Mouse (Mus musculus): ENCODE data around the gene Dmp1. TPM values are rescaled to one million over a fixed set of nuclear protein-coding genes. Genes with fewer than 3 reads are reported as not detected.

The Dmp1 gene
- polyA plus RNA-seq, 1 experiment from 2014 or later, result 0.77 TPM

GRCm38 (mm10) chr5:104187281-104187680, 15.1 kb upstream of the Dmp1 start:
- Histone ChIP-seq H3K27ac (ENCODE audit: low read depth, low read length) (no peak overlapping the region), H3K27me3 (ENCODE audit: control insufficient read depth, insufficient read depth, low read length) (no peaks in the 10 kb centered on the region), H3K9me3 (ENCODE audit: control insufficient read depth, low read length) (no peaks in the 10 kb centered on the region), H3K36me3 (ENCODE audit: control insufficient read depth, insufficient read depth, low read length) (no peaks in the 10 kb centered on the region), H3K4me3 (ENCODE audit: low read depth, low read length) (no peak overlapping the region), H3K9ac (ENCODE audit: low read length) (no peak overlapping the region), H3K4me1 (ENCODE audit: control insufficient read depth, insufficient read depth, low read length) (no peaks in the 10 kb centered on the region), H3K4me2 (ENCODE audit: low read depth) (no peak overlapping the region)
- DNase-seq (ENCODE audit: low spot score) (no peak), ATAC-seq (ENCODE audit: insufficient read depth, low FRiP score, low TSS enrichment) (no peak)
- 79% methylated on average over 3 of the region's 3 CpGs for WGBS

GRCm38 (mm10) chr5:104195086-104195485, 7.3 kb upstream of the Dmp1 start:
- Histone ChIP-seq H3K4me1 (ENCODE audit: control insufficient read depth, insufficient read depth, low read length) (no peaks in the 10 kb centered on the region), H3K9ac (ENCODE audit: low read length) (no peak overlapping the region), H3K27me3 (ENCODE audit: control insufficient read depth, insufficient read depth, low read length) (no peaks in the 10 kb centered on the region), H3K4me3 (ENCODE audit: low read depth, low read length) (no peak overlapping the region), H3K9me3 (ENCODE audit: control insufficient read depth, low read length) (no peaks in the 10 kb centered on the region), H3K27ac (ENCODE audit: low read depth, low read length) (no peak overlapping the region), H3K36me3 (ENCODE audit: control insufficient read depth, insufficient read depth, low read length) (no peaks in the 10 kb centered on the region), H3K4me2 (ENCODE audit: low read depth) (no peak overlapping the region)
- ATAC-seq (ENCODE audit: insufficient read depth, low FRiP score, low TSS enrichment), result no peak
- 100% methylated on average over 1 of the region's 1 CpGs for WGBS
- no peak for DNase-seq (ENCODE audit: low spot score)

- Histone ChIP-seq H3K9me3 (ENCODE audit: control insufficient read depth, low read length) (no peaks in the 10 kb centered on the region), H3K27me3 (ENCODE audit: control insufficient read depth, insufficient read depth, low read length) (no peaks in the 10 kb centered on the region), H3K4me3 (ENCODE audit: low read depth, low read length) (no peak overlapping the region), H3K27ac (ENCODE audit: low read depth, low read length) (no peak overlapping the region), H3K4me1 (ENCODE audit: control insufficient read depth, insufficient read depth, low read length) (no peaks in the 10 kb centered on the region), H3K36me3 (ENCODE audit: control insufficient read depth, insufficient read depth, low read length) (no peaks in the 10 kb centered on the region), H3K4me2 (ENCODE audit: low read depth) (no peak overlapping the region), H3K9ac (ENCODE audit: low read length) (no peak overlapping the region)
- WGBS, result 93% methylated on average over 12 of the region's 12 CpGs
- DNase-seq (ENCODE audit: low spot score), result no peak
- no peak for ATAC-seq (ENCODE audit: insufficient read depth, low FRiP score, low TSS enrichment)
These were observed 1.1 kb upstream of the Dmp1 start for GRCm38 (mm10) chr5:104201153-104201950.

GRCm38 (mm10) chr5:104212531-104212930, 10.1 kb downstream of the Dmp1 start:
- 76% methylated on average over 11 of the region's 11 CpGs for WGBS
- ATAC-seq (ENCODE audit: insufficient read depth, low FRiP score, low TSS enrichment) (no peak), DNase-seq (ENCODE audit: low spot score) (no peak)
- Histone ChIP-seq H3K4me1 (ENCODE audit: control insufficient read depth, insufficient read depth, low read length) (no peaks in the 10 kb centered on the region), H3K36me3 (ENCODE audit: control insufficient read depth, insufficient read depth, low read length) (no peaks in the 10 kb centered on the region), H3K27me3 (ENCODE audit: control insufficient read depth, insufficient read depth, low read length) (no peaks in the 10 kb centered on the region), H3K4me2 (ENCODE audit: low read depth) (no peak overlapping the region), H3K4me3 (ENCODE audit: low read depth, low read length) (no peak overlapping the region), H3K9me3 (ENCODE audit: control insufficient read depth, low read length) (no peaks in the 10 kb centered on the region), H3K27ac (ENCODE audit: low read depth, low read length) (no peak overlapping the region), H3K9ac (ENCODE audit: low read length) (no peak overlapping the region)

- WGBS, result 34% methylated on average over 5 of the region's 5 CpGs
- DNase-seq (ENCODE audit: low spot score) (peak; percentile 25), ATAC-seq (ENCODE audit: insufficient read depth, low FRiP score, low TSS enrichment) (peak; percentile 65)
- H3K9ac ChIP-seq (ENCODE audit: low read length), result no peak overlapping the region
- no peak overlapping the region for H3K4me3 ChIP-seq (ENCODE audit: low read depth, low read length)
- H3K27me3 ChIP-seq (ENCODE audit: control insufficient read depth, insufficient read depth, low read length), result no peaks in the 10 kb centered on the region
- no peak overlapping the region for H3K4me2 ChIP-seq (ENCODE audit: low read depth)
- no peaks in the 10 kb centered on the region for H3K36me3 ChIP-seq (ENCODE audit: control insufficient read depth, insufficient read depth, low read length)
- no peaks in the 10 kb centered on the region for H3K4me1 ChIP-seq (ENCODE audit: control insufficient read depth, insufficient read depth, low read length)
- H3K27ac ChIP-seq (ENCODE audit: low read depth, low read length), result no peak overlapping the region
- no peaks in the 10 kb centered on the region for H3K9me3 ChIP-seq (ENCODE audit: control insufficient read depth, low read length)
These were observed 16.5 kb downstream of the Dmp1 start for GRCm38 (mm10) chr5:104218926-104219325.

GRCm38 (mm10) chr5:104224299-104224698, 21.9 kb downstream of the Dmp1 start:
- no peaks in the 10 kb centered on the region for H3K27me3 ChIP-seq (ENCODE audit: control insufficient read depth, insufficient read depth, low read length)
- H3K36me3 ChIP-seq (ENCODE audit: control insufficient read depth, insufficient read depth, low read length), result no peaks in the 10 kb centered on the region
- no peak overlapping the region for H3K9ac ChIP-seq (ENCODE audit: low read length)
- DNase-seq (ENCODE audit: low spot score), result no peak
- H3K4me1 ChIP-seq (ENCODE audit: control insufficient read depth, insufficient read depth, low read length), result no peaks in the 10 kb centered on the region
- 79% methylated on average over 3 of the region's 3 CpGs for WGBS
- no peak overlapping the region for H3K4me3 ChIP-seq (ENCODE audit: low read depth, low read length)
- no peaks in the 10 kb centered on the region for H3K9me3 ChIP-seq (ENCODE audit: control insufficient read depth, low read length)
- no peak overlapping the region for H3K4me2 ChIP-seq (ENCODE audit: low read depth)
- no peak for ATAC-seq (ENCODE audit: insufficient read depth, low FRiP score, low TSS enrichment)
- H3K27ac ChIP-seq (ENCODE audit: low read depth, low read length), result no peak overlapping the region

GRCm38 (mm10) chr5:104224750-104225149, 22.3 kb downstream of the Dmp1 start:
- H3K27me3 ChIP-seq (ENCODE audit: control insufficient read depth, insufficient read depth, low read length), result no peaks in the 10 kb centered on the region
- H3K4me2 ChIP-seq (ENCODE audit: low read depth), result no peak overlapping the region
- no peak overlapping the region for H3K27ac ChIP-seq (ENCODE audit: low read depth, low read length)
- H3K9ac ChIP-seq (ENCODE audit: low read length), result no peak overlapping the region
- no peak for ATAC-seq (ENCODE audit: insufficient read depth, low FRiP score, low TSS enrichment)
- no peak for DNase-seq (ENCODE audit: low spot score)
- H3K4me1 ChIP-seq (ENCODE audit: control insufficient read depth, insufficient read depth, low read length), result no peaks in the 10 kb centered on the region
- H3K9me3 ChIP-seq (ENCODE audit: control insufficient read depth, low read length), result no peaks in the 10 kb centered on the region
- no peak overlapping the region for H3K4me3 ChIP-seq (ENCODE audit: low read depth, low read length)
- no peaks in the 10 kb centered on the region for H3K36me3 ChIP-seq (ENCODE audit: control insufficient read depth, insufficient read depth, low read length)

GRCm38 (mm10) chr5:104228497-104228896, 26.1 kb downstream of the Dmp1 start:
- Histone ChIP-seq H3K36me3 (ENCODE audit: control insufficient read depth, insufficient read depth, low read length) (no peaks in the 10 kb centered on the region), H3K9me3 (ENCODE audit: control insufficient read depth, low read length) (no peaks in the 10 kb centered on the region), H3K4me1 (ENCODE audit: control insufficient read depth, insufficient read depth, low read length) (no peaks in the 10 kb centered on the region), H3K4me3 (ENCODE audit: low read depth, low read length) (no peak overlapping the region), H3K27ac (ENCODE audit: low read depth, low read length) (no peak overlapping the region), H3K27me3 (ENCODE audit: control insufficient read depth, insufficient read depth, low read length) (no peaks in the 10 kb centered on the region), H3K9ac (ENCODE audit: low read length) (no peak overlapping the region), H3K4me2 (ENCODE audit: low read depth) (no peak overlapping the region)
- WGBS, result 28% methylated on average over 1 of the region's 1 CpGs
- no peak for ATAC-seq (ENCODE audit: insufficient read depth, low FRiP score, low TSS enrichment)
- DNase-seq (ENCODE audit: low spot score), result no peak

- H3K9ac ChIP-seq (ENCODE audit: low read length), result no peak overlapping the region
- H3K4me2 ChIP-seq (ENCODE audit: low read depth), result no peak overlapping the region
- no peaks in the 10 kb centered on the region for H3K9me3 ChIP-seq (ENCODE audit: control insufficient read depth, low read length)
- WGBS, result 74% methylated on average over 8 of the region's 8 CpGs
- ATAC-seq (ENCODE audit: insufficient read depth, low FRiP score, low TSS enrichment) (no peak), DNase-seq (ENCODE audit: low spot score) (no peak)
- H3K4me1 ChIP-seq (ENCODE audit: control insufficient read depth, insufficient read depth, low read length), result no peaks in the 10 kb centered on the region
- H3K36me3 ChIP-seq (ENCODE audit: control insufficient read depth, insufficient read depth, low read length), result no peaks in the 10 kb centered on the region
- no peak overlapping the region for H3K27ac ChIP-seq (ENCODE audit: low read depth, low read length)
- no peak overlapping the region for H3K4me3 ChIP-seq (ENCODE audit: low read depth, low read length)
- H3K27me3 ChIP-seq (ENCODE audit: control insufficient read depth, insufficient read depth, low read length), result no peaks in the 10 kb centered on the region
These were observed 34.3 kb downstream of the Dmp1 start for GRCm38 (mm10) chr5:104236741-104237140.
